Mouse (Mus musculus): ENCODE measurements around the gene Plekha4.

The Plekha4 gene

GRCm38 (mm10) chr7:45568601-45569473, 42.7 kb downstream of the Plekha4 start:
- no peak for DNase-seq (ENCODE audit: low spot score in 2 of 2)

- peak; percentile 68 to 71 for DNase-seq (ENCODE audit: low spot score in 2 of 2)
Measured at GRCm38 (mm10) chr7:45570103-45570741, 44.1 kb downstream of the Plekha4 start, which contains the start of gene Bcat2. Gene Bcat2, plus strand, starts transcription at chr7:45570153.

- DNase-seq (ENCODE audit: low spot score in 2 of 2) = no peak
Measured at GRCm38 (mm10) chr7:45571966-45572365, 45.8 kb downstream of the Plekha4 start.

- no peak for DNase-seq (ENCODE audit: low spot score in 2 of 2)
Measured at GRCm38 (mm10) chr7:45573954-45574353, 47.8 kb downstream of the Plekha4 start.

GRCm38 (mm10) chr7:45574472-45575379, 48.6 kb downstream of the Plekha4 start:
- no peak for DNase-seq (ENCODE audit: low spot score in 2 of 2)

GRCm38 (mm10) chr7:45585923-45586322, 59.8 kb downstream of the Plekha4 start:
- no peak for DNase-seq (ENCODE audit: low spot score in 2 of 2)

- DNase-seq (ENCODE audit: low spot score in 2 of 2) = no peak
Measured at GRCm38 (mm10) chr7:45587631-45588592, 61.8 kb downstream of the Plekha4 start.

GRCm38 (mm10) chr7:45589173-45589572, 63.0 kb downstream of the Plekha4 start:
- peak; percentile 92 to 94 for DNase-seq (ENCODE audit: low spot score in 2 of 2)

GRCm38 (mm10) chr7:45589898-45590297, 63.8 kb downstream of the Plekha4 start:
- no peak for DNase-seq (ENCODE audit: low spot score in 2 of 2)

GRCm38 (mm10) chr7:45590874-45591273, 64.7 kb downstream of the Plekha4 start:
- no peak for DNase-seq (ENCODE audit: low spot score in 2 of 2)

- DNase-seq (ENCODE audit: low spot score in 2 of 2) = no peak
Measured at GRCm38 (mm10) chr7:45591880-45592279, 65.8 kb downstream of the Plekha4 start.

GRCm38 (mm10) chr7:45593118-45593815, 67.1 kb downstream of the Plekha4 start:
- DNase-seq (ENCODE audit: low spot score in 2 of 2) = peak; percentile 54 to 71

GRCm38 (mm10) chr7:45595176-45595575, 69.0 kb downstream of the Plekha4 start:
- DNase-seq (ENCODE audit: low spot score in 2 of 2) = no peak

- DNase-seq (ENCODE audit: low spot score in 2 of 2) = no peak
Measured at GRCm38 (mm10) chr7:45596107-45596506, 70.0 kb downstream of the Plekha4 start.

GRCm38 (mm10) chr7:45597013-45597412, 70.9 kb downstream of the Plekha4 start:
- DNase-seq (ENCODE audit: low spot score in 2 of 2) = no peak

- no peak for DNase-seq (ENCODE audit: low spot score in 2 of 2)
Measured at GRCm38 (mm10) chr7:45597527-45597926, 71.4 kb downstream of the Plekha4 start.

- no peak for DNase-seq (ENCODE audit: low spot score in 2 of 2)
Measured at GRCm38 (mm10) chr7:45598960-45599879, 73.1 kb downstream of the Plekha4 start.

Measured in urinary bladder, postnatal 4 days (tissue).